Mouse (Mus musculus): ENCODE measurements around the gene Gm13290.
A peak's percentile ranks its signal among the peaks of the same experiment; 100 is the strongest.
"Not testable (repeated sequence)": the region's sequence is repeated elsewhere in the genome, so short reads cannot be mapped to it uniquely, and the experiment has no call there.

Gm13290 gene

DNA sequence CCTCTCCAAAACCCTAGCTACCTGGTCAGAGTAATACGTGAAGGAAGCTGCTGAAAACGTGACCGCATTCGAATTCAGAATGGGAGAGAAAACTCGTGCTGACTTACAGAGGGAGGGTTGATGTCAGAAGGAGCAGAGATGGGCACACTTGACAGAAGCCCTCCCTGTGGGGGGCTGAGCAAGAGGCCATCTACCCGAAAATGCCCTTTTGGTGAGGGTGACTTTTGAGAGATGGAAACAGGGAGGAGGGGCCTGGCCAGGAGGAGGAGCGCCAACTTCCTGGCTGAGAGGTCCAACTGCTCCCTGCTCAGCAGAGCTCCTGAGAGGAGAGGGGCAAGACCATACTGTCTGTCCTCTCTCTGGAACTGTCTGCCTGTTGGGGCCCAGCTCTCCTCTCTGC, 8.2 kb downstream of the Gm13290 start, which contains the start of gene Ifnz:
Gene Ifnz (plus strand): TSS at position 301 of the 400 bp plus-strand sequence.
- not testable (repeated sequence) for DNase-seq (ENCODE audit: low spot score in 2 of 2)

DNA sequence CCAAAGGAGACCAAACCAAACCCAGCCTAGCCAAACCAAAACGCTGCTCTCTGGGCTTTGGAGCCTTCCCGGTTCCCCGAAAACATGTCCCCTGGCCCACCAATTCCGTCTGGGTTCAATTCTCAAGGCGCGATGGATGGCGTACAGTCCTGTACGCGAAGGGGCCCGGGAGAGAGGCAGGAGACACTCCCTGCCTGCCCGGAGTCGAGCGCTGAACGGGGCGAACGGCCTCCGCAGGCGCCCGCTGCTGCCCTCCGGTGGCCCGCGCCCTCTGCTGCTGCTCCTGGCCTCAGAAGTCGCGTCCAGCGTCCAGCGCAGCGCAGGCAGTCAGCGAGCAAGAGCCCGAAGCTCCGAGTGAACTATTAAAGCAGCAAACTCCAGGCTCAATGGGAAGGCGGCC, 8.7 kb downstream of the Gm13290 start:
- not testable (repeated sequence) for DNase-seq (ENCODE audit: low spot score in 2 of 2)

DNA sequence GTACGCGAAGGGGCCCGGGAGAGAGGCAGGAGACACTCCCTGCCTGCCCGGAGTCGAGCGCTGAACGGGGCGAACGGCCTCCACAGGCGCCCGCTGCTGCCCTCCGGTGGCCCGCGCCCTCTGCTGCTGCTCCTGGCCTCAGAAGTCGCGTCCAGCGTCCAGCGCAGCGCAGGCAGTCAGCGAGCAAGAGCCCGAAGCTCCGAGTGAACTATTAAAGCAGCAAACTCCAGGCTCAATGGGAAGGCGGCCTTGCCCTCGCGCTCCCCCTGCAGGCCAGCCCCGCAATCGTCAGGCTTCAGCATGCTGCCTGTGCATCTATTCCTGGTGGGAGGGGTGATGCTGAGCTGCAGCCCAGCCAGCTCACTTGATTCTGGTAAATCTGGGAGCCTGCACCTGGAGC, 11.8 kb downstream of the Gm13290 start, which contains the start of gene Gm13276:
Gene Gm13276 (plus strand): TSS at position 301 of the 400 bp plus-strand sequence.
- DNase-seq (ENCODE audit: low spot score in 2 of 2), result not testable (repeated sequence)

DNA sequence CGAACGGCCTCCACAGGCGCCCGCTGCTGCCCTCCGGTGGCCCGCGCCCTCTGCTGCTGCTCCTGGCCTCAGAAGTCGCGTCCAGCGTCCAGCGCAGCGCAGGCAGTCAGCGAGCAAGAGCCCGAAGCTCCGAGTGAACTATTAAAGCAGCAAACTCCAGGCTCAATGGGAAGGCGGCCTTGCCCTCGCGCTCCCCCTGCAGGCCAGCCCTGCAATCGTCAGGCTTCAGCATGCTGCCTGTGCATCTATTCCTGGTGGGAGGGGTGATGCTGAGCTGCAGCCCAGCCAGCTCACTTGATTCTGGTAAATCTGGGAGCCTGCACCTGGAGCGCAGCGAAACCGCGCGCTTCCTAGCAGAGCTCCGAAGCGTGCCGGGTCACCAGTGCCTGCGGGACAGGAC, 14.8 kb downstream of the Gm13290 start, which contains the start of gene Gm13277:
Gene Gm13277 (plus strand): TSS at position 231 of the 400 bp plus-strand sequence.
- peak; percentile 31 to 52 for DNase-seq (ENCODE audit: low spot score in 2 of 2)

DNA sequence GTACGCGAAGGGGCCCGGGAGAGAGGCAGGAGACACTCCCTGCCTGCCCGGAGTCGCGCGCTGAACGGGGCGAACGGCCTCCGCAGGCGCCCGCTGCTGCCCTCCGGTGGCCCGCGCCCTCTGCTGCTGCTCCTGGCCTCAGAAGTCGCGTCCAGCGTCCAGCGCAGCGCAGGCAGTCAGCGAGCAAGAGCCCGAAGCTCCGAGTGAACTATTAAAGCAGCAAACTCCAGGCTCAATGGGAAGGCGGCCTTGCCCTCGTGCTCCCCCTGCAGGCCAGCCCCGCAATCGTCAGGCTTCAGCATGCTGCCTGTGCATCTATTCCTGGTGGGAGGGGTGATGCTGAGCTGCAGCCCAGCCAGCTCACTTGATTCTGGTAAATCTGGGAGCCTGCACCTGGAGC, 17.6 kb downstream of the Gm13290 start, which contains the start of gene Gm13278:
Gene Gm13278 (plus strand): TSS at position 301 of the 400 bp plus-strand sequence.
- not testable (repeated sequence) for DNase-seq (ENCODE audit: low spot score in 2 of 2)

DNA sequence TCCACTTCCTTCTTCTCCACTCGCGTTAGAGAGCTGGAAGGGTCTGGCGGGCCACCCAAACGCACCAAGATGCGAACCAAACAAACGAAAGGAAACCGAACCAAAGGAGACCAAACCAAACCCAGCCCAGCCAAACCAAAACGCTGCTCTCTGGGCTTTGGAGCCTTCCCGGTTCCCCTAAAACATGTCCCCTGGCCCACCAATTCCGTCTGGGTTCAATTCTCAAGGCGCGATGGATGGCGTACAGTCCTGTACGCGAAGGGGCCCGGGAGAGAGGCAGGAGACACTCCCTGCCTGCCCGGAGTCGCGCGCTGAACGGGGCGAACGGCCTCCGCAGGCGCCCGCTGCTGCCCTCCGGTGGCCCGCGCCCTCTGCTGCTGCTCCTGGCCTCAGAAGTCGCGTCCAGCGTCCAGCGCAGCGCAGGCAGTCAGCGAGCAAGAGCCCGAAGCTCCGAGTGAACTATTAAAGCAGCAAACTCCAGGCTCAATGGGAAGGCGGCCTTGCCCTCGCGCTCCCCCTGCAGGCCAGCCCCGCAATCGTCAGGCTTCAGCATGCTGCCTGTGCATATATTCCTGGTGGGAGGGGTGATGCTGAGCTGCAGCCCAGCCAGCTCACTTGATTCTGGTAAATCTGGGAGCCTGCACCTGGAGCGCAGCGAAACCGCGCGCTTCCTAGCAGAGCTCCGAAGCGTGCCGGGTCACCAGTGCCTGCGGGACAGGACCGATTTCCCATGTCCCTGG, 20.5 kb downstream of the Gm13290 start, which contains the start of gene Gm13275:
Gene Gm13275 (plus strand): TSS at position 552 of the 740 bp plus-strand sequence.
- peak; percentile 74 to 76 for DNase-seq (ENCODE audit: low spot score in 2 of 2)

DNA sequence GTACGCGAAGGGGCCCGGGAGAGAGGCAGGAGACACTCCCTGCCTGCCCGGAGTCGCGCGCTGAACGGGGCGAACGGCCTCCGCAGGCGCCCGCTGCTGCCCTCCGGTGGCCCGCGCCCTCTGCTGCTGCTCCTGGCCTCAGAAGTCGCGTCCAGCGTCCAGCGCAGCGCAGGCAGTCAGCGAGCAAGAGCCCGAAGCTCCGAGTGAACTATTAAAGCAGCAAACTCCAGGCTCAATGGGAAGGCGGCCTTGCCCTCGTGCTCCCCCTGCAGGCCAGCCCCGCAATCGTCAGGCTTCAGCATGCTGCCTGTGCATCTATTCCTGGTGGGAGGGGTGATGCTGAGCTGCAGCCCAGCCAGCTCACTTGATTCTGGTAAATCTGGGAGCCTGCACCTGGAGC, 23.5 kb downstream of the Gm13290 start, which contains the start of gene Gm13279:
Gene Gm13279 (plus strand): TSS at position 301 of the 400 bp plus-strand sequence.
- DNase-seq (ENCODE audit: low spot score in 2 of 2), result not testable (repeated sequence)

DNA sequence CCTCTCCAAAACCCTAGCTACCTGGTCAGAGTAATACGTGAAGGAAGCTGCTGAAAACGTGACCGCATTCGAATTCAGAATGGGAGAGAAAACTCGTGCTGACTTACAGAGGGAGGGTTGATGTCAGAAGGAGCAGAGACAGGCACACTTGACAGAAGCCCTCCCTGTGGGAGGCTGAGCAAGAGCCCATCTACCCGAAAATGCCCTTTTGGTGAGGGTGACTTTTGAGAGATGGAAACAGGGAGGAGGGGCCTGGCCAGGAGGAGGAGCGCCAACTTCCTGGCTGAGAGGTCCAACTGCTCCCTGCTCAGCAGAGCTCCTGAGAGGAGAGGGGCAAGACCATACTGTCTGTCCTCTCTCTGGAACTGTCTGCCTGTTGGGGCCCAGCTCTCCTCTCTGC, 25.7 kb downstream of the Gm13290 start, which contains the start of gene Gm13285:
Gene Gm13285 (plus strand): TSS at position 301 of the 400 bp plus-strand sequence.
- DNase-seq (ENCODE audit: low spot score in 2 of 2), result not testable (repeated sequence)

DNA sequence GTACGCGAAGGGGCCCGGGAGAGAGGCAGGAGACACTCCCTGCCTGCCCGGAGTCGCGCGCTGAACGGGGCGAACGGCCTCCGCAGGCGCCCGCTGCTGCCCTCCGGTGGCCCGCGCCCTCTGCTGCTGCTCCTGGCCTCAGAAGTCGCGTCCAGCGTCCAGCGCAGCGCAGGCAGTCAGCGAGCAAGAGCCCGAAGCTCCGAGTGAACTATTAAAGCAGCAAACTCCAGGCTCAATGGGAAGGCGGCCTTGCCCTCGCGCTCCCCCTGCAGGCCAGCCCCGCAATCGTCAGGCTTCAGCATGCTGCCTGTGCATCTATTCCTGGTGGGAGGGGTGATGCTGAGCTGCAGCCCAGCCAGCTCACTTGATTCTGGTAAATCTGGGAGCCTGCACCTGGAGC, 29.3 kb downstream of the Gm13290 start, which contains the start of gene Gm13287:
Gene Gm13287 (plus strand): TSS at position 301 of the 400 bp plus-strand sequence.
- not testable (repeated sequence) for DNase-seq (ENCODE audit: low spot score in 2 of 2)

DNA sequence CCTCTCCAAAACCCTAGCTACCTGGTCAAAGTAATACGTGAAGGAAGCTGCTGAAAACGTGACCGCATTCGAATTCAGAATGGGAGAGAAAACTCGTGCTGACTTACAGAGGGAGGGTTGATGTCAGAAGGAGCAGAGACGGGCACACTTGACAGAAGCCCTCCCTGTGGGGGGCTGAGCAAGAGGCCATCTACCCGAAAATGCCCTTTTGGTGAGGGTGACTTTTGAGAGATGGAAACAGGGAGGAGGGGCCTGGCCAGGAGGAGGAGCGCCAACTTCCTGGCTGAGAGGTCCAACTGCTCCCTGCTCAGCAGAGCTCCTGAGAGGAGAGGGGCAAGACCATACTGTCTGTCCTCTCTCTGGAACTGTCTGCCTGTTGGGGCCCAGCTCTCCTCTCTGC, 31.6 kb downstream of the Gm13290 start, which contains the start of gene Gm13288:
Gene Gm13288 (plus strand): TSS at position 301 of the 400 bp plus-strand sequence.
- not testable (repeated sequence) for DNase-seq (ENCODE audit: low spot score in 2 of 2)

DNA sequence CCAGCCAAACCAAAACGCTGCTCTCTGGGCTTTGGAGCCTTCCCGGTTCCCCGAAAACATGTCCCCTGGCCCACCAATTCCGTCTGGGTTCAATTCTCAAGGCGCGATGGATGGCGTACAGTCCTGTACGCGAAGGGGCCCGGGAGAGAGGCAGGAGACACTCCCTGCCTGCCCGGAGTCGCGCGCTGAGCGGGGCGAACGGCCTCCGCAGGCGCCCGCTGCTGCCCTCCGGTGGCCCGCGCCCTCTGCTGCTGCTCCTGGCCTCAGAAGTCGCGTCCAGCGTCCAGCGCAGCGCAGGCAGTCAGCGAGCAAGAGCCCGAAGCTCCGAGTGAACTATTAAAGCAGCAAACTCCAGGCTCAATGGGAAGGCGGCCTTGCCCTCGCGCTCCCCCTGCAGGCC, 32.1 kb downstream of the Gm13290 start:
- DNase-seq (ENCODE audit: low spot score in 2 of 2), result not testable (repeated sequence)

DNA sequence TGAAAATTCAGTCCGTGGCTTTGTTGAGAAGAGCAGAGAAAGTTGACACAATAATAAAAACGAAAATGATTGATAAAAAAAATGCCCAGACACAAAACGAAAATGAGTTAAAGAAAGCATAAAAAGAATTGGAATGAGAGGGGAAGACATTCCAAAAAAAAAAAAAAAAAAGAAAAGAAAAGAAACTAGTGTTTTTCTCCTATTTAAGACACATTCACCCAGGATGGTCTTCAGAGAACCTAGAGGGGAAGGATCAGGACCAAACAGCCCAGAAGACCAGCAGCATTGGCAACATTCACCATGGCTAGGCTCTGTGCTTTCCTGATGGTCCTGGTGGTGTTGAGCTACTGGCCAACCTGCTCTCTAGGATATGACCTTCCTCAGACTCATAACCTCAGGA, 42.3 kb downstream of the Gm13290 start, which contains the start of gene Ifna7:
Gene Ifna7 (plus strand): TSS at position 301 of the 400 bp plus-strand sequence.
- DNase-seq (ENCODE audit: low spot score in 2 of 2), result no peak

DNA sequence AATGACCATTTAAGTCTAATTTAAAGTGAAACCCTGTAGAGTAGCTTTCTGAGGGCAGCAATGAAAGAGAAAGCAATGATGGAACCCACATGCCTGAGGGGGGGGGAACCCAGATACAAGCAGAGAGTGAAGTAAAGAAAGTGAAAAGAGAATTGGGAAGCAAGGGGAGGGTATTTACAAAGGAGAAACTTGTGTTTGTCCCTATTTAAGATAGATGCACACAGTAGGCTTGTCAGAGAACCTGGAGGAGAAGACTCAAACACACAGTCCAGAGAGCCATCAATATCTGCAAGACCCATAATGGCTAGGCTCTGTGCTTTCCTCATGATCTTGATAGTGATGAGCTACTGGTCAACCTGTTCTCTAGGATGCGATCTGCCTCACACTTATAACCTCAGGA, 46.0 kb downstream of the Gm13290 start, which contains the start of gene Ifna11:
Gene Ifna11 (plus strand): TSS at position 301 of the 400 bp plus-strand sequence.
- no peak for DNase-seq (ENCODE audit: low spot score in 2 of 2)

DNA sequence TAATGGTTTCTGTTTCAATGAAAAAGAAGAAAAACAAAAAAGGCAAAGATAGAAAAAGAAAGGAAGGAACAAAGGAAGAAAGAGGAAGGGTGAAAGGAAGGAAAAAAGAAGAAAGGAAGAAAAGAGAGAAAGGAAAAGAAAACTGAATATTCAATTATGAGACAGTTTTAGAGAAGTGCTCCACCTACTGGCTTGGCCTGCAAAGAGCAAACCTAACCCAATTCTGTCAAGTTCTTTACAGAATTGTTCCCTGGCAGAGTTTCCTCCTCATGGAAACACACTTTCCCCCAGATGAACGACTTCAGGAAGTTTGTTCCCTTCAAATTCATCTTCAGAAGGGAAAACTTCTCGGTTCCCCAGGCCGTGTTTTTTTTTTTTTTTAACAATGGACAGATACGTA, 49.4 kb downstream of the Gm13290 start:
- DNase-seq (ENCODE audit: low spot score in 2 of 2), result no peak

Data from frontal cortex, postnatal 25 days (tissue).